Mouse (Mus musculus): ENCODE measurements at regions not wholly inside any gene's neighbourhood (a gene's known extent, or its start where the extent isn't known, plus 50 kb on each side); places are given as distances from the start of the nearest gene placed in this dataset.

GRCm38 (mm10) chr4:26637859-26638258 is 291.2 kb upstream of the Manea start:
- no peak overlapping the region for H3K4me3 ChIP-seq
- H3K4me2 ChIP-seq (replicated peaks), result no peak overlapping the region
- 87% methylated on average over 2 of the region's 2 CpGs for WGBS
- no peaks in the 10 kb centered on the region for H3K27me3 ChIP-seq
- ATAC-seq (ENCODE audit: low FRiP score), result no peak
- H3K4me1 ChIP-seq, result no peaks in the 10 kb centered on the region
- no peak overlapping the region for H3K27ac ChIP-seq
- no peaks in the 10 kb centered on the region for H3K36me3 ChIP-seq
- no peaks in the 10 kb centered on the region for H3K9me3 ChIP-seq (replicated peaks)
- H3K9ac ChIP-seq, result no peak overlapping the region

- Histone ChIP-seq H3K27ac (no peak overlapping the region), H3K4me1 (no peaks in the 10 kb centered on the region), H3K4me2 (replicated peaks) (no peak overlapping the region), H3K9ac (no peak overlapping the region), H3K4me3 (no peak overlapping the region), H3K36me3 (no peaks in the 10 kb centered on the region), H3K9me3 (replicated peaks) (no peaks in the 10 kb centered on the region), H3K27me3 (no peaks in the 10 kb centered on the region)
- 38% methylated on average over 1 of the region's 1 CpGs for WGBS
- ATAC-seq (ENCODE audit: low FRiP score), result no peak
Observed at GRCm38 (mm10) chr4:26630553-26631206, 284.0 kb upstream of the Manea start.

DNA sequence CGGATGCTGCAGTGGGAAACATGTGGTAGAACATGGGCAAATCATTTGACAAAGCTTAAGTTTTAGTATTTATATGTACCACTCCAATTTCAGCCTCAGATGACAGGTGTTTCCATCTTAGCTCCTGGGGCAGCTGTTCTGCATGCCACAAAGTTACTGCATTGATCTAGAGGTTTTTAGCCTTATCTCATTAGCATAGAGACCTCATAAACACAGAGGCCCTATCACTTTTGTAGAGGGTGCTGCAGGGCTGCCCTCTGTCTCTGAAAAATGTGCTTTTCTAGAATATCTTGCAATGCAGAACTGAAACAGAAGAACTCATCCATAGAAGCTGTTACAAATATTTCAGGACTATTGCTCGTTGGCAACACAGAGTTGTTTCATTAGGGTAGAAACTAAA is 283.0 kb upstream of the Manea start:
- H3K9ac ChIP-seq, result no peak overlapping the region
- H3K4me2 ChIP-seq (replicated peaks), result no peak overlapping the region
- H3K36me3 ChIP-seq, result no peaks in the 10 kb centered on the region
- H3K4me1 ChIP-seq, result no peaks in the 10 kb centered on the region
- H3K9me3 ChIP-seq (replicated peaks), result no peaks in the 10 kb centered on the region
- no peak for ATAC-seq (ENCODE audit: low FRiP score)
- 83% methylated on average over 2 of the region's 2 CpGs for WGBS
- no peak overlapping the region for H3K27ac ChIP-seq
- H3K27me3 ChIP-seq, result no peaks in the 10 kb centered on the region
- H3K4me3 ChIP-seq, result no peak overlapping the region

GRCm38 (mm10) chr4:26627744-26628143 is 281.1 kb upstream of the Manea start:
- Histone ChIP-seq H3K27ac (no peak overlapping the region), H3K4me2 (replicated peaks) (no peak overlapping the region), H3K9ac (no peak overlapping the region), H3K4me3 (no peak overlapping the region), H3K27me3 (no peaks in the 10 kb centered on the region), H3K36me3 (no peaks in the 10 kb centered on the region), H3K4me1 (no peaks in the 10 kb centered on the region), H3K9me3 (replicated peaks) (no peaks in the 10 kb centered on the region)
- WGBS, result 89% methylated on average over 6 of the region's 6 CpGs
- ATAC-seq (ENCODE audit: low FRiP score), result no peak

DNA sequence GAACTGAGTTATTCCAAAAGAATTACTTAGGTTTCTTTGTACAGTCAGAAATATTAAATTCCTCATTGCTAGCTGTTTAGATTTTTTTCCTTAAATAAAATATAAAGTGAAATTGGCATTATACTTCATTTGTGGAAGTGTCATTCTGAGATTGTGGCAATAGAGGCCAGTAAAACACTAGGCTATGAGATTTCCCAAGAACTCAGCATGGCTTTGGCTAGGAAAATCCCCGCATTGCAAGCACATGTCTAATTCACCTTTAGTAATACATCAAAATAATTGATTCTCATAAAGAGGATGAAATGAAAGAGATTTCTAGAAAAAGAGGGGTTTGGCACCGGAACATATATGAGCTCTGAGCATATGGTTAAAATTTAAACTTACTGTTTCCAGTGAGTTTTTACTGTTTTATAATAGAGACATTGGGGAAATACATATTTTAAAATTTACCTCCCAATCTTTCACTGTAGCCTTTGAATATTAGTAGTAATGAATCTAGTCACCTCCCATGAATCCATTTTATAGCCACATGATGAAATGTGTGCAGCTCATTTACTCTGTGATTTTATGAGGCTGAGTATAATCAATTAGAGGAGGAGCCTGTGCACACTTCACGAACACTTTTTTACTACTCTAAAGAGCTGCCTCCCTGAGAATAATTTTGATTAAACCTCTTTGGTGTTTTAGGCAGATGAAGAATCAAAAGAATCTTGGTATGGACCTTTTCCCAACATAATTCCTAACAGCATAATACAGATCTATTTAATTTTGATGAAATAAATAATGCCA is 242.6 kb upstream of the Manea start:
- Histone ChIP-seq H3K9ac (no peak overlapping the region), H3K4me2 (replicated peaks) (no peak overlapping the region), H3K36me3 (no peaks in the 10 kb centered on the region), H3K4me3 (no peak overlapping the region), H3K27ac (no peak overlapping the region), H3K4me1 (no peaks in the 10 kb centered on the region), H3K9me3 (replicated peaks) (no peaks in the 10 kb centered on the region), H3K27me3 (no peaks in the 10 kb centered on the region)
- no peak for ATAC-seq (ENCODE audit: low FRiP score)
- WGBS, result 76% methylated on average over 3 of the region's 3 CpGs

DNA sequence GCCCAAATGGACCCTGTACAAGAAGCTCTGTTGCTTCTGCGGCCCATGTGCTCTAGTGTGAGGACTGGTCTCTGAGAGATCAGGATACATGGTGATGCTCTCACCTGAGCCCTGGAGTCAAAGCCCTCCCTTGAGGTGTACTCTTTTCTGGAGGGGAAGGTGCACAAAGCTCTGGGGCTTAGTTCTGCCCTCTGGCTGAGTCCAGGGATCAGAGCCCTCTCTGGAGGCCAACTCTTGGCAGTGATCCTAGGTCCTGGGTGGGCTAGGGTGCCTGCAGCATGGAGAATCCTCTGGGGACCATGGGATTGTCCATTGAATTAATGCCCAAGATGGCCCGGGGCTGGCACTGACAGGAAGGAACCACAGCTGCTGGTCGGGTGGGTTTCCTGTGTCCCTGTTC is 209.0 kb upstream of the Manea start:
- no peaks in the 10 kb centered on the region for H3K4me1 ChIP-seq
- ATAC-seq (ENCODE audit: low FRiP score), result no peak
- 87% methylated on average over 3 of the region's 3 CpGs for WGBS
- H3K9ac ChIP-seq, result no peak overlapping the region
- H3K4me2 ChIP-seq (replicated peaks), result no peak overlapping the region
- no peaks in the 10 kb centered on the region for H3K27me3 ChIP-seq
- H3K36me3 ChIP-seq, result no peaks in the 10 kb centered on the region
- H3K27ac ChIP-seq, result no peak overlapping the region
- no peak overlapping the region for H3K4me3 ChIP-seq
- H3K9me3 ChIP-seq (replicated peaks), result no peaks in the 10 kb centered on the region

DNA sequence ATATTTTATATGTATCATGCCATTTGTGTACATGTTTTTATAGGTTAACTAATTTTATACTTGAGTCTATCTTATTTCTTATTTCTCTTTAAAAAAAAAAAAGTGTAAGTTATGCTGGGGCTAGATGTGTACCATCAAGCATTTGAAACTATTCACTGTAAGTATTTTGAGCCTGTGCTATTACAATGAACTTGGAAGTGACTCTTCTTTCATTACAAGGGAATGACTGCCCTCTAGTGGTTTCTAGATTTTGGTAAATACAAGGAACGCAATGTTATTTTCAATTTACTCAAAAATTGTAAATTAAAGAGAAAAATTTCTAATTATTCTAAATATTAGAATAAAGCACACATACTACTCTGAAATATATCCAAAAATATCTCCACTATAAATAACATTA is 197.1 kb upstream of the Manea start:
- Histone ChIP-seq H3K4me1 (no peaks in the 10 kb centered on the region), H3K27ac (no peak overlapping the region), H3K27me3 (no peaks in the 10 kb centered on the region), H3K4me2 (replicated peaks) (no peak overlapping the region), H3K4me3 (no peak overlapping the region), H3K9ac (no peak overlapping the region), H3K9me3 (replicated peaks) (no peaks in the 10 kb centered on the region), H3K36me3 (no peaks in the 10 kb centered on the region)
- ATAC-seq (ENCODE audit: low FRiP score), result peak; percentile 71; the same call in 1 of the 2 replicates
- WGBS, result 49% methylated on average over 1 of the region's 1 CpGs

DNA sequence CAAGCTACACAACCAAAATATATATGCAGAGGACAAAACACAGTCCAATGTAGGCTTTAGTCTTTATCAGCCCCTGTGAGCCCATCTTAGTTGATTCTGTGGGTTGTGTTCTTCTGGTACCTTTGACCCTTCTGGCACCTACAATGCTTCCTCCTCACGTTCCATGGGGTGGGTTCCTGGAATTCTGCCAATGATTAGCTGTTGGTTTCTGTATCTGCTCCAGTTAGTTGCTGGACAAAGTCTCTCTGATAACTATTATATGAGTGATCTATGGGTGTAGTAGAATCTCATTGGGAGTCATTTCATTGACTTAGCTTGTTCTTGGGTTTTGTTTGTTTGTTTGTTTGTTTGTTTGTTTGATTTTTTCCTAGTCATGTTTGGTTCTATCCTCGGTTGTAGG is 195.8 kb upstream of the Manea start:
- Histone ChIP-seq H3K4me1 (no peaks in the 10 kb centered on the region), H3K36me3 (no peaks in the 10 kb centered on the region), H3K9ac (no peak overlapping the region), H3K27ac (no peak overlapping the region), H3K4me2 (replicated peaks) (no peak overlapping the region), H3K9me3 (replicated peaks) (no peaks in the 10 kb centered on the region), H3K27me3 (no peaks in the 10 kb centered on the region), H3K4me3 (no peak overlapping the region)
- WGBS, result 60% methylated on average over 2 of the region's 2 CpGs
- ATAC-seq (ENCODE audit: low FRiP score), result no peak

DNA sequence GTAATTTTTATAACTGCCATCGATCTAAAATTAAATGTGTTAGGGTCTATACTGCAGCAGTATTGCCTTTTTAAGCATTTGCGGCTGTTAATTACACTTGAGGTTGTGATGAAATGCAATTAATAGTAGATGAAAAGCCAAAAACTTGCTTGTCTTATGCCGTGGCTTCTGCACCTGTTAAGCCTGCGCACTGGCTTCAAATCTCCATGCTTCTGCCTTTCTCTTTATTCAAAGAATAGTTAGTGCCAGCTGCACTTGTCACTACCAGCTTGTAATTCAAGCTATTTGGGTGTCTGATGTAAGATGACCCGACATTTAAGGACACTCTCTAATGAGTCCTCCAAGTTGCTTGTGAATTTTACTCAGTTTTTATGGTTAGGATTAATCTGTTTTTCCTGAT is 161.3 kb upstream of the Manea start:
- Histone ChIP-seq H3K36me3 (no peaks in the 10 kb centered on the region), H3K9ac (no peak overlapping the region), H3K4me2 (replicated peaks) (no peak overlapping the region), H3K9me3 (replicated peaks) (no peaks in the 10 kb centered on the region), H3K27ac (no peak overlapping the region), H3K4me1 (no peaks in the 10 kb centered on the region), H3K27me3 (no peaks in the 10 kb centered on the region), H3K4me3 (no peak overlapping the region)
- no peak for ATAC-seq (ENCODE audit: low FRiP score)
- WGBS, result 88% methylated on average over 5 of the region's 5 CpGs

DNA sequence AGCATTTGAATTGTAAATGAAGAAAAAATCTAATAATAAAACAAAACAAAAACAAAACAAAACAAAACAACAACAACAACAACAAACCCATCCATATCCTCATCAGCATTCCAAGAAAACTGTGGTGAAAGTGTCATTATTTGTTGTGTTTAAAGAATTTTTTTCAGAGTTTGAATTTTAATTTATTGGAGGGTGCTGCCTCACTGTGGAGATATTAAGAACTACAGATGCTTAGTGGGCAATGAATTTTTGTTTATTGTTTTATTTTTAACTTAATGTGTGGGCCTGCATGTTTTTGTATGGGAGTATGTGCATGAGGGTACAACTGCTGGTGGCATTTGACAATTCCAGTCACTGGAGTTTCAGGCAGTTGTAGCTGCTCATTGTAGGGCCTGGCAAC is 147.6 kb upstream of the Manea start:
- no peak overlapping the region for H3K9ac ChIP-seq
- no peak overlapping the region for H3K4me3 ChIP-seq
- no peak overlapping the region for H3K4me2 ChIP-seq (replicated peaks)
- ATAC-seq (ENCODE audit: low FRiP score), result no peak
- H3K4me1 ChIP-seq, result no peaks in the 10 kb centered on the region
- H3K27ac ChIP-seq, result no peak overlapping the region
- no peaks in the 10 kb centered on the region for H3K27me3 ChIP-seq
- no peaks in the 10 kb centered on the region for H3K36me3 ChIP-seq
- H3K9me3 ChIP-seq (replicated peaks), result no peaks in the 10 kb centered on the region

DNA sequence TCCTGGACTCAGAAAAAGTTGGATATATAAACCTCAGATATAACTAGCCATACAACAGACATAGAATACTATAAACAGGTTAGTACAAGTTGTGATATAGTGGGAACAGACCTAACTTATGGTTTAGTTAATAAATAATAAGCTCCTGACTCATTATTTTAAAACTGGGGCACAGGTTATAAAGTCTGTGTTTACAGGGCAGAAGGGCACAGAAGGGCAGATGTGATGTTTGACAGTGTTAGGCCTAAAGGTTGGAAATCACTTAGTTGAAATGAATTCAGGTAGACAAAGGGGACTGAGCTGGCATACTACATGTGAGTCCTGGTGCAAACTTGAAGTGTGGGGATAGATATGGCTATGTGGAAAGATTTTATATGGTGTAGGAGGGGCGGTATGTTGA is 128.2 kb upstream of the Manea start:
- no peak for ATAC-seq (ENCODE audit: low FRiP score)
- no peak overlapping the region for H3K27ac ChIP-seq
- WGBS, result 91% methylated on average over 1 of the region's 1 CpGs
- H3K27me3 ChIP-seq, result no peaks in the 10 kb centered on the region
- no peak overlapping the region for H3K9ac ChIP-seq
- no peaks in the 10 kb centered on the region for H3K36me3 ChIP-seq
- no peak overlapping the region for H3K4me2 ChIP-seq (replicated peaks)
- no peaks in the 10 kb centered on the region for H3K9me3 ChIP-seq (replicated peaks)
- no peak overlapping the region for H3K4me3 ChIP-seq
- no peaks in the 10 kb centered on the region for H3K4me1 ChIP-seq

DNA sequence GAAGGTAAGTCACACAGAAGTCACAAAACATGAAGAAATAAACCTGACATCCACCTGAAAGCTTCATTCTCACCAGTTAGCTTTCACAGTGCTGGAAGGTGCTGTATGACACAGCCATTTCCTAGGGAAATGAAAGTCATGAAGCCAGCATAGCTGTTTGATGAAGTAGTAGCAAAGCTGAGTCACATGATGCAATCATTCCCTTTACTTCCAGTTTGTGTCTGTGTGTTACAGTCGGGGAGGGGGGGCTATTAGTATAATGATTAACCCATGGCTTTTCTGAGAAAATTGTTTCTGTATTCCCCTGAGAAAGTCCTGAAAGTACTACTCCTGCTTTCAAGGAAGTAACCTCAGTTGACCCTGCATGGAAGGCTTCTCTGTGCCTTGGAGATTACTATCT is 94.8 kb upstream of the Manea start:
- no peak for ATAC-seq (ENCODE audit: low FRiP score)
- Histone ChIP-seq H3K9ac (no peak overlapping the region), H3K27ac (no peak overlapping the region), H3K36me3 (no peaks in the 10 kb centered on the region), H3K4me2 (replicated peaks) (no peak overlapping the region), H3K4me1 (no peaks in the 10 kb centered on the region), H3K4me3 (no peak overlapping the region), H3K27me3 (no peaks in the 10 kb centered on the region), H3K9me3 (replicated peaks) (no peaks in the 10 kb centered on the region)
- WGBS, result 38% methylated on average over 1 of the region's 1 CpGs

GRCm38 (mm10) chr4:26422084-26422483 is 75.4 kb upstream of the Manea start:
- no peaks in the 10 kb centered on the region for H3K9me3 ChIP-seq (replicated peaks)
- H3K4me3 ChIP-seq, result no peak overlapping the region
- H3K36me3 ChIP-seq, result no peaks in the 10 kb centered on the region
- H3K27ac ChIP-seq, result no peak overlapping the region
- no peak for ATAC-seq (ENCODE audit: low FRiP score)
- H3K4me1 ChIP-seq, result no peaks in the 10 kb centered on the region
- no peak overlapping the region for H3K9ac ChIP-seq
- H3K27me3 ChIP-seq, result no peaks in the 10 kb centered on the region
- no peak overlapping the region for H3K4me2 ChIP-seq (replicated peaks)

All from hindbrain, embryonic 12.5 days (tissue).